Mouse (Mus musculus): ENCODE data around the gene Tns2.
A peak's percentile ranks its signal among the peaks of the same experiment; 100 is the strongest.

GRCm38 (mm10) chr15:102135522-102136128 is 35.4 kb downstream of the Tns2 start:
- TF ChIP-seq SIN3A (IDR thresholded peaks at IDR 0.05; ENCODE audit: low read length) (no peak), ZNF384 (IDR thresholded peaks at IDR 0.05; ENCODE audit: low read depth, low read length) (no peak), GATA1 (IDR thresholded peaks at IDR 0.05; ENCODE audit: low read depth, low read length) (no peak), ZMIZ1 (IDR thresholded peaks at IDR 0.05; ENCODE audit: low read depth, low read length) (no peak), ZC3H11A (IDR thresholded peaks at IDR 0.05; ENCODE audit: low read depth, low read length) (no peak), EP300 (IDR thresholded peaks at IDR 0.05; ENCODE audit: low read depth in 1 of 2, low read length in 2 of 2) (no peak), POLR2A (IDR thresholded peaks at IDR 0.05; ENCODE audit: control insufficient read depth in 1 of 2, insufficient read depth in 1 of 2, low read depth in 1 of 2, low read length in 2 of 2, poor library complexity in 1 of 2) (peak in 1 of 2 experiments; percentile 52; a peak in 1 of 4 replicates), MAZ (IDR thresholded peaks at IDR 0.05; ENCODE audit: low read depth, low read length) (no peak), USF1 (IDR thresholded peaks at IDR 0.05; ENCODE audit: low read depth, low read length) (no peak), MEF2A (IDR thresholded peaks at IDR 0.05; ENCODE audit: extremely low read depth, insufficient replicate concordance, low read depth, low read length, poor library complexity, severe bottlenecking) (no peak), ETS1 (IDR thresholded peaks at IDR 0.05; ENCODE audit: low read depth, low read length) (no peak), CTCF (IDR thresholded peaks at IDR 0.05 in 2 of 3, conservative IDR thresholded peaks at IDR 0.05 in 1 of 3; ENCODE audit: control insufficient read depth in 1 of 3, insufficient read depth in 1 of 3, low read depth in 2 of 3, low read length in 3 of 3, poor library complexity in 1 of 3, severe bottlenecking in 1 of 3) (no peak), UBTF (IDR thresholded peaks at IDR 0.05; ENCODE audit: borderline replicate concordance, insufficient read depth, low read depth, low read length) (no peak; the same call in 1 of the 2 replicates), MAFK (IDR thresholded peaks at IDR 0.05; ENCODE audit: borderline replicate concordance, low read depth, low read length) (no peak)

Data from MEL (cell line).